Mouse (Mus musculus): ENCODE data around the gene Rbm20.

DNA sequence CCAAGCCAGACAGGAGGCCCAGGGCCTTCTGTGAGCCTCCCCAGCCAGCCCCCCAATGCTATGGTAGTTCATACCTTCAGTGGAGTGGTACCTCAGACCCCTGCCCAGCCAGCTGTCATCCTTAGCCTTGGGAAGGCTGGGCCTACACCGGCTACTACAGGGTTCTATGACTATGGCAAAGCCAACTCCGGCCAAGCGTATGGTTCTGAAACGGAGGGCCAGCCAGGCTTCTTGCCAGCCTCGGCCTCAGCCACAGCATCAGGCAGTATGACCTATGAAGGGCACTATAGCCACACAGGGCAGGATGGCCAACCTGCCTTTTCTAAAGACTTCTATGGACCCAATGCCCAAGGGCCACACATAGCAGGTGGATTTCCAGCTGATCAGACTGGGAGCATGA lies 136.5 kb downstream of the Rbm20 start:
- TF ChIP-seq CTCF (IDR thresholded peaks at IDR 0.05; ENCODE audit: insufficient read depth, low read depth, low read length) (no peak), POLR2A (IDR thresholded peaks at IDR 0.05; ENCODE audit: insufficient read depth, low read depth, low read length) (no peak)
